Mouse (Mus musculus): ENCODE results near the gene Matn4.

DNA sequence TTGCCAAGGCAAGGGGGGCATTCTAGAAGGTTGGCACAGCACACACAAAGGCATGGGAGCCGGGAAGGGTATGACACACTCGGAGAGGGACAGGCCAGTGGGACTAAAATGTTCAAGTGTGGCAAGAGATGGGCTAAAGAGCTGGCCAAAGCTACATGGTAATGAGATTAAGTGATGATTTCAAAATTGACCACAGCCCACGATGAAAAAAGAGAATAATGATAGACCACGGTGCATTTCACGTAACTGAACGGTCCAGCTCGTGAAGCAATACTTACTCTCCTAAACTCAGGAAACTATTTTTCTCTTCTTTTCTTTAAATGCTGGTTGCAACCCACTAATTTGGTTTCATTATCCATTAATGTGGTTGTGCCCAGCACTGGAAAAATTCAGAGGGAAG is 8.9 kb downstream of the Matn4 start:
- TF ChIP-seq GATA1 (IDR thresholded peaks at IDR 0.05; ENCODE audit: borderline replicate concordance, low read length) (no peak), FLI1 (IDR thresholded peaks at IDR 0.05; ENCODE audit: low read length) (no peak)

Data from megakaryocyte, embryonic 14.5 days (primary cell).